Mouse (Mus musculus): ENCODE data around the gene Il12rb1.
A peak's percentile ranks its signal among the peaks of the same experiment; 100 is the strongest.

Il12rb1 gene

GRCm38 (mm10) chr8:70827796-70828195, 19.5 kb downstream of the Il12rb1 start:
- no peak for DNase-seq (ENCODE audit: low spot score)

- no peak for DNase-seq (ENCODE audit: low spot score)
Observed at GRCm38 (mm10) chr8:70831517-70831916, 23.3 kb downstream of the Il12rb1 start.

- DNase-seq (ENCODE audit: low spot score), result no peak
Observed at GRCm38 (mm10) chr8:70832371-70832770, 24.1 kb downstream of the Il12rb1 start.

- no peak for DNase-seq (ENCODE audit: low spot score)
Observed at GRCm38 (mm10) chr8:70833018-70833482, 24.8 kb downstream of the Il12rb1 start.

GRCm38 (mm10) chr8:70833520-70833919, 25.3 kb downstream of the Il12rb1 start:
- no peak for DNase-seq (ENCODE audit: low spot score)

GRCm38 (mm10) chr8:70834071-70834470, 25.8 kb downstream of the Il12rb1 start:
- DNase-seq (ENCODE audit: low spot score), result no peak

GRCm38 (mm10) chr8:70836666-70837065, 28.4 kb downstream of the Il12rb1 start:
- no peak for DNase-seq (ENCODE audit: low spot score)

GRCm38 (mm10) chr8:70838654-70839407, 30.6 kb downstream of the Il12rb1 start:
- DNase-seq (ENCODE audit: low spot score), result no peak

- DNase-seq (ENCODE audit: low spot score), result peak; percentile 100
Observed at GRCm38 (mm10) chr8:70839408-70840351, 31.4 kb downstream of the Il12rb1 start, which contains the start of gene Arrdc2. Gene Arrdc2, minus strand, starts transcription at chr8:70839720.

GRCm38 (mm10) chr8:70840590-70840989, 32.3 kb downstream of the Il12rb1 start:
- DNase-seq (ENCODE audit: low spot score), result no peak

GRCm38 (mm10) chr8:70841147-70842072, 33.2 kb downstream of the Il12rb1 start:
- DNase-seq (ENCODE audit: low spot score), result peak; percentile 86

GRCm38 (mm10) chr8:70842484-70842883, 34.2 kb downstream of the Il12rb1 start:
- no peak for DNase-seq (ENCODE audit: low spot score)

GRCm38 (mm10) chr8:70843214-70843773, 35.0 kb downstream of the Il12rb1 start:
- DNase-seq (ENCODE audit: low spot score), result no peak

- no peak for DNase-seq (ENCODE audit: low spot score)
Observed at GRCm38 (mm10) chr8:70843941-70844340, 35.7 kb downstream of the Il12rb1 start.

- peak; percentile 80 for DNase-seq (ENCODE audit: low spot score)
Observed at GRCm38 (mm10) chr8:70844523-70844922, 36.3 kb downstream of the Il12rb1 start.

- DNase-seq (ENCODE audit: low spot score), result no peak
Observed at GRCm38 (mm10) chr8:70845108-70845507, 36.9 kb downstream of the Il12rb1 start.

GRCm38 (mm10) chr8:70846371-70847154, 38.3 kb downstream of the Il12rb1 start:
- no peak for DNase-seq (ENCODE audit: low spot score)

GRCm38 (mm10) chr8:70849333-70849990, 41.2 kb downstream of the Il12rb1 start:
- no peak for DNase-seq (ENCODE audit: low spot score)

GRCm38 (mm10) chr8:70850132-70850845, 42.0 kb downstream of the Il12rb1 start:
- DNase-seq (ENCODE audit: low spot score), result no peak
